Mouse (Mus musculus): ENCODE measurements around the gene Pid1.

DNA sequence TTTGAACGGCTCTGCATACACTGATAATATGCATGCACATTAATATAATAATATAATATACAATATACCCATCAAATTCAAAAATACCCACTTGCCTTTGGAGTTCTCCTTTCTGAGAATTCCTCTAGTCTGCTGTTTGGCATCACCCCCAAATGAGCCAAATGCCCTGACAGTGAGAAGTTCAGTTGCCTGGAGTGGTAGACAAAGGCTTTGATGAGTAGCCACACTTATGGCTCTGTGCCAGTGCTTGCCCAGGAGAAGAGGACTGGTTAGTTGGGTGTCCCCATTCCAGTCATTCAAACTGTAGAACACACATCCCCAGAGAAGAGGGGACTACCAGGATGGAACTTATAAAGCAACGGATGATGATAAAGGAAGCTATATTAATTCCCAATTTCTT, 106.3 kb downstream of the Pid1 start:
- no peak for TF ChIP-seq CTCF (IDR thresholded peaks at IDR 0.05; ENCODE audit: insufficient read depth, low read length)
- no peak for TF ChIP-seq POLR2A (IDR thresholded peaks at IDR 0.05; ENCODE audit: borderline replicate concordance, extremely low read depth, low read depth, low read length)

Measured in lung, adult 2 months (tissue).